Mouse (Mus musculus) bone marrow, adult 2 months (tissue): ENCODE data around the gene Cth.

Source experiments
- CTCF ChIP-seq: fragments of 200-500 bp; IDR thresholded peaks from 2 replicates; pipeline ENCODE4 v1.5.1; 2011; ENCODE audit warnings: low read length, control low read depth; ENCODE audit not compliant: control insufficient read depth, insufficient read depth
- POLR2A ChIP-seq: fragments of 200-500 bp; IDR thresholded peaks from 2 replicates; pipeline ENCODE4 v1.6.1; 2011; ENCODE audit warnings: low read depth, mild to moderate bottlenecking, control low read depth, low read length, borderline replicate concordance; ENCODE audit not compliant: control insufficient read depth

DNA sequence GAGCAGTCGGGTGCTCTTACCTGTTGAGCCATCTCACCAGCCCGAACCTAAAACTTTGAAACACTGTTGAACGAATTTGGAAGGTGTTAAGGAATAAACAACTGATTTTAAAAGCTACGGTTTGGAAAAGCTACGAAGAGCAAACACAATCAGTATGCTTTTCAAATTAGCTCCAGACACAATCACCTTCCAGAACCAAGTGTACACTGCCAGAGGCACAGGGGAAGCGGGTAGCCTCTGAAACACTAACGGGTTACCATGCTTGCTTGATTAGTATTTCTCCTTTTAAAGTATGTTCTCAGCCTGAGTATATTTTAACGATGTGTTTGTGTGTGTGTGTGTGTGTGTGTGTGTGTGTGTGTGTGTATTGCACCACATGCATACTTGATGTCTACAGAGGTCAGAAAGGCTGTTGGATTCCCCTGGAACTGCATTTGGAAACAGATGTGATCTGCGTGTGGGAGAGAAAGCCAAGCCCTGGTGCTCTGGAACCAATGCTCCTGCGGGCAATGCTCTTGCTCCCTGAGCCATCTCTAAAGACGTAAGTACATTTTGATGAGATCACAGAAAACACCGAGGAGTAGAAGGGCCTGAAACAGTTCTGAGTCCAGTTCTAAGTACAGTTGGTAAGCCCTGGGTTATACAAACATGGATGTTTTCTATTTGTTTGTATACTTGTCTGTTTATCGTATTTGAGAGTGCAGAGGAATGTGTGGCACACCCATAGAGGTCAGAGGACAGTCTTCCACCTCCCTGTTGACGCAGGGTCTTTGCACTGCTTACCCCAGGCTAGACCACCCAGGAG, 1.0 kb upstream of the Cth start:
- no peak for TF ChIP-seq POLR2A
- no peak for TF ChIP-seq CTCF
